Mouse (Mus musculus): ENCODE measurements around the gene Stx8.

DNA sequence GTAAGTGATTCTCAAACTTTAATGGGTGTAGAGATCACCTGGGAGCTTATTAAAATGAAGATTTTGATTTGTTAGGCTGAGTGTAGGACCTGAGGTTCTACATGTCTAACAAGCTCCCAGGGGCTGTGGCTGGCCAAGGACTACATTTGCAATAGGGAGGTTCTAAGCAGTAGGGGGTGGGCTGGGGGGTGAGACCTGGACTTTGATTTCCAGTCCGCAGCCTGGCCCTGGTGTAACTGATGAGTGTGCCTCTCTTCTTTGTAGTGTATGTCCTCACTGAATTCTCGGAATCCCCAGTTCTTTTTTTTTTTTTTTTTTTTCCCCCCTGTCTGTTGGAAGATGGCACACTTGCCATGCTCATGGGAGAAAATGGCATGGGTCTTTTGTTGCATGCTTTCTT, 109.3 kb downstream of the Stx8 start:
- no peak for TF ChIP-seq CTCF (IDR thresholded peaks at IDR 0.05; ENCODE audit: low read depth, low read length)
- no peak for TF ChIP-seq POLR2A (IDR thresholded peaks at IDR 0.05; ENCODE audit: borderline replicate concordance, low read depth, low read length)

All from bone marrow macrophage, adult 2 months (primary cell).